Mouse (Mus musculus): ENCODE results near the gene Elf1.

Gene Elf1

DNA sequence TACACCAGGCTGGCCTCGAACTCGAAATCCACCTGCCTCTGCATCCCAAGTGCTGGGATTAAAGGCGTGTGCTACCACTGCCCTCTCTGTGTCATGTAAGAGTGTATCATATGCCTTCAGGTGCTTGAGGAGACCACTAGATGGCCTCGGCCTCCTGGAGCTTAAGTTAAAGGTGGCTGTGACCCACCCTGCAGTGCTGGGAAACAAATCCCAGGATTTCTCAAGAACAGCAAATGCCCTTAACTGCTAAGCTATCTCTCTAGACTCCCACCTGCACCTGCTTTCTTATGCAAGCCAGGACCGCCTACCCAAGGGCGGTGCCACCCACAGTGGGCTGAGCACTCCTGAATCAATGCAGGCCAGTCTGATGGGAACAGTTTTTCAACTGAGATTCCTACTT, 83.8 kb downstream of the Elf1 start:
- DNase-seq (ENCODE audit: low spot score in 2 of 2) = no peak

GRCm38 (mm10) chr14:79573482-79574191, 92.6 kb downstream of the Elf1 start:
- no peak for DNase-seq (ENCODE audit: low spot score in 2 of 2)

DNA sequence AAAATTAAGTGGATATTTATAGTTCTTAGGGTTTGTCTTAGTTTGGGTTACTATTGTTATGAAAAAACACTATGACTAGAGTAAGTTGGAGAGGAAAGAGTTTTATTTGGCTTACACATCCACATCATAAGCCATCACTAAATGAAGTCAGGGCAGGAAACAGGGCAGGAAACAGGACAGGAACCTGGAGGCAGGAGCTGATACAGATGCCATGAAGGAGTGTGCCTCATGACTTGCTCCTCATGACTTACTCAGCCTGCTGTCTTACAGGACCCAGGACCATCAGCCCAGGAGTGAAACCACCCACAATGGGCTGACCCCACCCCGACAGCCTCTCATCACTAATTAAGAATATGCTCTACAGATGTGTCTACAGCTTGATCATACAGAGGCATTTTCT, 93.4 kb downstream of the Elf1 start:
- DNase-seq (ENCODE audit: low spot score in 2 of 2) = no peak

- DNase-seq (ENCODE audit: low spot score in 2 of 2) = no peak
Measured at GRCm38 (mm10) chr14:79583526-79584245, 102.7 kb downstream of the Elf1 start.

GRCm38 (mm10) chr14:79586499-79587138, 105.6 kb downstream of the Elf1 start:
- DNase-seq (ENCODE audit: low spot score in 2 of 2) = no peak

GRCm38 (mm10) chr14:79587139-79587851, 106.3 kb downstream of the Elf1 start, which contains the start of gene Sugt1:
Gene Sugt1, plus strand, starts transcription at chr14:79587691.
- peak; percentile 96 to 98 for DNase-seq (ENCODE audit: low spot score in 2 of 2)

- no peak for DNase-seq (ENCODE audit: low spot score in 2 of 2)
Measured at GRCm38 (mm10) chr14:79587852-79588229, 106.8 kb downstream of the Elf1 start.

DNA sequence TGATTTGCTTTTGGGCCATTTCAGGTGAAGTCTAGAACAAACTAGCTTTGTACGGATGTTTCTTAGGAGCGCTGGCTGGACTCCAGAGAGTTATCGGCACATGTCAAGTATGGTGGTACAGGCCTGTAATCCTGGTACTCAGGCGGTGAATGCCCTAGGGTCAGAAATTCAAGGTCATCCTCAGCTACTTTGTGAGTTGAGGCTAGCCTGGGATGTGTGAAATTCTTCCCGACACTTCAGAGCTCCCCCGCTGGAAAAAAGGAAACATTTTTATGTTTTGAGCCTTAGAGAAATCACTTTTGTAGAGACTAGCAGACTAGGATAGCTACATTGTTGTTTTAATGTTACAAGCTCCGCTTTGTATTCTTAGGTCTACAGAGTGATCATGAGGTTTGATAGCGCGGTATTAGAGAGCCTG, 107.5 kb downstream of the Elf1 start:
- no peak for DNase-seq (ENCODE audit: low spot score in 2 of 2)

- DNase-seq (ENCODE audit: low spot score in 2 of 2) = no peak
Measured at GRCm38 (mm10) chr14:79589401-79589800, 108.4 kb downstream of the Elf1 start.

- DNase-seq (ENCODE audit: low spot score in 2 of 2) = no peak
Measured at GRCm38 (mm10) chr14:79590916-79591315, 109.9 kb downstream of the Elf1 start.

- no peak for DNase-seq (ENCODE audit: low spot score in 2 of 2)
Measured at GRCm38 (mm10) chr14:79591611-79592010, 110.6 kb downstream of the Elf1 start.

DNA sequence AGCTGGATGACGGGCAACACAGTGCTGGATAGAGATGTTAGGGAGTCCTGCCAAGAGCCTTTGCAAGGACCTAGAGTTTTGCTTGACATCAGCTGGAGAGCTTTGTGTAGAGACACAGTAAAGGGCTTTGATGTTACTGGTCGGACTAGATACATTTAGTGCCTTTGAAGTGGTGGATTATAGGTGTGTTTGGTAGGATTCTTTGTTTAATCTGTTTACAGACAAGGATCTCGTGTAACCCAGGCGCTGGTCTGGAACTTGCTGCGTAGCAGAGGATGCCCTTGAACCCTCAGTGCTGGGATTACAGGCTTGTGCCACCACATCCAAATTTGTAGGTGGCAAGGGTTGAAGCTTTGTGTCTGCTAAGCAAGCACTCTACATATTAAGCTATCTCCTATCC, 113.1 kb downstream of the Elf1 start:
- no peak for DNase-seq (ENCODE audit: low spot score in 2 of 2)

DNA sequence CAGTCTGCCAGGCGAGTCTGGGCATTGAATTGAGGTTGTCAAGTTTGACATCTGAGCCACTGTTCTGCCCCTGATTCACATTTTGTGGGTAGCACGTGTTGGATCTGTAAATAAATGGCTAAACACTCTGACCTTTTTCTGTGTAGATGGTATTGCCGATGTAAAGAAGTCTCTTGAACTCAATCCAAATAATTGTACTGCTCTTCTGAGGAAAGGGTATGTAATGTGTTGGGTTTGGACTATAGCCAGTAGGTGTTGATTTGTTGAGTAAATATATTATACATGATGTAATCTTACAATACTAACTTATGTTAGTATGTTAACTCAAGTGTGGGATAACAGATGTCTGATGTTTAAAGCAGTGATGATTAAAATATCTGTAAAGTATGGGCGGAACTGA, 115.6 kb downstream of the Elf1 start:
- no peak for DNase-seq (ENCODE audit: low spot score in 2 of 2)

DNA sequence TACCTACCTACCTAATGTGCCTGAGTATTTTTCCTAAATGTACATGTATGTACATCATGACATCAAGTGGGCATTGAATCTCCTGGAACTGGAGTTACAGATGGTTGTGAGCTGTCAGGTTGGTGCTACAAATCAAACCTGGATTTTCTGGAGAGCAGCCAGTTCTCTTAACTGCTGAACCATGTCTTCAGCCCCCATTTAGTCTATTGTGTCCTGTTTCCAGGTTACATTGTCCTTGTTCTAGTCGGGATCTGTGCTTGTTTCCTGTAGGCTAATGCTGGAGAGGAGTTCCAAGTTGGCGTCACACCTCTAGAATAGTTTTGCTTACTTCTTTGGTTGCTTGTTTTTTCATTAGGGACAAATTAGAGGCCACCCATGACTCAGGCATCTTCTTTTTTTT, 124.9 kb downstream of the Elf1 start:
- DNase-seq (ENCODE audit: low spot score in 2 of 2) = no peak

- no peak for DNase-seq (ENCODE audit: low spot score in 2 of 2)
Measured at GRCm38 (mm10) chr14:79606392-79606791, 125.4 kb downstream of the Elf1 start.

DNA sequence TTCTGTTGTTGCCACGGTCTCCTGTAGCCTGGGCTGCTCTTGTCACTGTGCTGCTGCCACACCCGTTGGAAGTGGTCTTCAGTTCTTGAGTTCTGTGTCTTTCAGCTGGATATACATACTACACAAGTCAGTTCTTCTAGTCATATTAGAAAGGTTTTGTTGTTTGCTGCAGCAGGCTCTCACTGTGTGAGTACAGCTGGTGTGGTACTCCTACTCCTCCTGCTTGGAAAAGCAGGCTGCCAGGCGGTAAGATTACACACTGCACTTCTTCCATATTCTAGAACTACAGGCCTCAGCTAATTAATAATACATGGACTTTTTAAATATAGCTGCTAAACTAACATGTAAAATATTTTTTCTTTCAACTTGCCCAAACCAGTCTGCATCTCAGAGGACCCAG, 125.9 kb downstream of the Elf1 start:
- DNase-seq (ENCODE audit: low spot score in 2 of 2) = peak; percentile 17 to 26

GRCm38 (mm10) chr14:79607352-79607751, 126.4 kb downstream of the Elf1 start:
- no peak for DNase-seq (ENCODE audit: low spot score in 2 of 2)

DNA sequence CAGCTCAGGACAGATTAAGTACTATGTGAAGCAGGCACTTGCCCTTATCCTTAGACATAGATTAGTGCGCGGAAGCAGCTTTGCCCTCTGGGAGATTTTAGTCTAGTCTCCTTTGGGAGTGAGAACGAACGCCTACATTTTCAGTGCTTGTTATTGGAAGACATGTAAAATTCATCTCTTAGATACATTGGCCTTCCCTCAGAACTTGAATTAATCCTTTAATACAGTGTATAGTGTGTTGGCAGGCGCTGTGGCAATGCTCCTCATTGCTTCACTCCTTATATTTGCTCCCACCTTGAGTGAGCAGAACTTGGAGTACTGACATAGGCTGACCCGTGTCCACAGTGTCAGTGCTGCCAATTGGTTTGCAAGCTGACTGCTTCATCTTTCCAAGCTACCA, 127.3 kb downstream of the Elf1 start:
- no peak for DNase-seq (ENCODE audit: low spot score in 2 of 2)

DNA sequence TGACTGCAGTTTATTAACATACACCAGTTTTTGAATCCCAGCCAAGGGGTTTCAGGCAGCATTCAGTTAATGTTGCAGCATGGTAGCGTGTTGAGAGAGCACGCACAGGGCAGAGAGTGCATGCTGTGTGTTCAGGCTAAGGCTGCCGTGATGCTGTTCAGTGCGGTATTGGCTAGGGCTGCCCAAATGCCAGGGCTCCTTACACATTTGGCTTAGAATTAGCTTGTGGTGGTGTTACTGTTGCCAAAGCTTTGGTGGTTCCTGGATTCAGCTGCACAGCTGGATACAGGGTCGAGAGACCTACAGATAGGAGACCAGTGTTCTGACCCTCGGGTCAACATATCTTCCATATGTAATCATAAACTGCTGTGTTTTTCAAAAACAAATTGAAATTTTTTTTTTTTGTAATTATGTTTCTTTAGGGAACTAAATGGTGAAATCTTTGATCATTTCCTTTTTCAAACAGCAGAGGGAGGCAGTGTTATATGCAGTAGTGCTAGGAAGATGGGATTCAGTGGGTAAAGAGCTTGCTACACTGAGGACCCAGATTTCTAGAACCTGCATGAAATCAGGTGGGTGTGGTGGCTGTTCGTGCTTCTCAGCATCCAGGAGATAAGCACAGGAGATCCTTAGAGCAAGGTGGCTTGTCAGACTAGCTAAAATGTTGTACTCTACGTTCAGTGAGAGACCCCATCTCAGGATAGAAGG, 136.3 kb downstream of the Elf1 start:
- DNase-seq (ENCODE audit: low spot score in 2 of 2) = peak; percentile 31 to 42

DNA sequence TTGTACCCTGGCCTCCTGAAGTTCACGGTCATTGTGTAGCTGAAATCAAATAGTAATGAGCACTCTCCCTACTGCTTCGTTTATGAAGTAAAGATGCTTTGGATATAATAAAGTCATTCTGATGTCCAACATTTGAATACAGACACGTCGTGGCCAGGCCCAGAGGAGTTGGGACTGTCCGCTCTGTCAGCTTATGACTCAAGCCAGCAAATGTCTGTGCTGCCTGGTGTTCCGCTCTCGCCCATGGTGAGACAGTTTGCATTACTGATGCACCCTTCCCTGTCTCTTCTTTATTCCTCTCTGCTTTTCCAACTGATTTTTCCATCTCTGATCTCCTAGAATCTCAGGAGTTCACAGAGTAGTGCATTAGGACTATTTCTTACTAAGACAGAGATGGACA, 138.8 kb downstream of the Elf1 start:
- no peak for DNase-seq (ENCODE audit: low spot score in 2 of 2)

GRCm38 (mm10) chr14:79621143-79621542, 140.1 kb downstream of the Elf1 start:
- no peak for DNase-seq (ENCODE audit: low spot score in 2 of 2)
